Mouse (Mus musculus): ENCODE data around the gene Sox10.

DNA sequence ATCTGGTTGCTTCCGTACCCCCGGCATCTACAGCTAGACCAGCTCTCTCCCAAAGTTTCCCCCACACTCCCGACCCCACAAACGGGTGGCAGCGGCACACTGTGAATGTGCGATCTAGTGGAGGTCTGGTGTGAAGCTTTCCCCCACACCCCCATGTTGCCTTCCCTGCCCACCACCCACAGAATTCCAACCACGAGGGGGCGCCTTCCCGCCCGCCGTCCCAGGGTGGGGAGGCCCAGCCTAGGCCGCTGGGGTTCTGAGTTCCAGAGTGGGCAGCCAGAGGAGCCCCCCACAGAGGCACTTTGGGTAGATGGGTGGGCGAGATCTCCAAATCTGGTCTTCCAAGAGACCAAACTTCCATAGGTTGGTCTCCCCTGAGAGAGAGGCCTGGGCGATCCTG lies 2.2 kb downstream of the Sox10 start:
- TF ChIP-seq EP300 (IDR thresholded peaks at IDR 0.05; ENCODE audit: low read depth) (no peak), CTCF (IDR thresholded peaks at IDR 0.05; ENCODE audit: low read depth) (peak; percentile 10; the same call in 1 of the 2 replicates)
